Mouse (Mus musculus) intestine, postnatal 0 days (tissue): ENCODE results near the gene Esrrg. TPM values are rescaled to one million over a fixed set of nuclear protein-coding genes. Genes with fewer than 3 reads are reported as not detected.

ENCODE experiments used
- ATAC-seq: fragments of 200-750 bp; cut with Nextera tagmentation; 2 replicates; pipeline ENCODE4 v1.8.0; 2017; ENCODE audit warnings: mild to moderate bottlenecking, moderate TSS enrichment, moderate library complexity
- H3K27ac ChIP-seq: fragments of 300-500 bp; sonication (generic); 2 replicates; pipeline ENCODE4 v1.5.1; 2014; ENCODE audit warnings: mild to moderate bottlenecking, low read depth, low read length, moderate library complexity
- H3K27me3 ChIP-seq: fragments of 300-500 bp; sonication (generic); replicated peaks from 2 replicates; pipeline ENCODE4 v1.6.1; 2014; ENCODE audit warnings: low read length, mixed read lengths; ENCODE audit not compliant: control insufficient read depth, insufficient read depth
- H3K36me3 ChIP-seq: fragments of 300-500 bp; sonication (generic); 2 replicates; pipeline ENCODE4 v1.6.1; 2014; ENCODE audit warnings: mild to moderate bottlenecking, moderate library complexity; ENCODE audit not compliant: control insufficient read depth, insufficient read depth
- H3K4me1 ChIP-seq: fragments of 300-500 bp; sonication (generic); replicated peaks from 2 replicates; pipeline ENCODE4 v1.6.1; 2014; ENCODE audit warnings: antibody characterized with exemption, low read length, mixed read lengths; ENCODE audit not compliant: control insufficient read depth, insufficient read depth
- H3K4me2 ChIP-seq: fragments of 300-500 bp; sonication (generic); replicated peaks from 2 replicates; pipeline ENCODE4 v1.6.1; 2014; ENCODE audit warnings: low read depth, mild to moderate bottlenecking, moderate library complexity
- H3K4me3 ChIP-seq: fragments of 300-500 bp; sonication (generic); 2 replicates; pipeline ENCODE4 v1.5.1; 2014; ENCODE audit warnings: low read depth, low read length
- H3K9ac ChIP-seq: fragments of 300-500 bp; sonication (generic); 2 replicates; pipeline ENCODE4 v1.6.1; 2014; ENCODE audit warnings: mild to moderate bottlenecking, low read depth, low read length
- H3K9me3 ChIP-seq: fragments of 300-500 bp; sonication (generic); 2 replicates; pipeline ENCODE4 v1.6.1; 2016; ENCODE audit warnings: mixed run types; ENCODE audit not compliant: control insufficient read depth
- CTCF ChIP-seq: sonication (generic); IDR thresholded peaks from 2 replicates; pipeline ENCODE4 v1.5.1; 2016; ENCODE audit warnings: low read depth, mild to moderate bottlenecking, control low read depth, antibody characterized with exemption, moderate library complexity
- WGBS: fragments of 180-500 bp; shearing (Covaris S2); extraction: QIAGEN DNeasy Blood & Tissue Kit; methylation state at CpG from one replicate; pipeline ENCODE4 v1.1.7; 2014; 5-methylcytosine and 5-hydroxymethylcytosine counted together
- polyA plus RNA-seq: library from polyadenylated mRNA; unstranded; fragments of >200 nt; fragmentation: Nextera tagmentation; extraction: Ambion mirVana; gene quantifications from 2 replicates; pipeline ENCODE4 v1.2.1, GENCODE M21; 2015

Gene Esrrg
- polyA plus RNA-seq, 1 experiment from 2014 or later = 1.2 TPM

DNA sequence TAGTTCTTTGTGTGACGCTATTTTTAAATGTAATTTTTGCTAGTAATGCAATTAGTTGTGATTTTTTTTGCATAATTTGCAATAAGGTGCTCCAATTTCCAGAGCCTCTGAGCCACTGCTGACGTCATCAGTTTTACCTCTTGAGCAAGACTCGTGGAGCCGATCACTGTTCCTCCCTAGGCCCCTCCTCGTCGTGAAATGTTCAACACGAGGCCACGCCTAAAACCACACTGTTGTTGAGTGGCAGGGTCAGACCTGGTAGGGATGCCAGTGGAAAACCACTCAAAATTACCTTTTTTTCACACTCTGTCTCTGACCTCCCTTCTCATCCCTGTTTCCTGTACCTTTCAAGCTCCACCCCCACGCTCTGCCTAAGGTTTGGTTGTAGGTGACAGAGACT, 282.7 kb downstream of the Esrrg start:
- no peak for ATAC-seq
- Histone ChIP-seq H3K4me1 (peaks cover 7% of the 10 kb centered on the region; the same call in 1 of the 2 replicates), H3K4me3 (no peak overlapping the region), H3K36me3 (no peaks in the 10 kb centered on the region), H3K27ac (no peak overlapping the region), H3K27me3 (no peaks in the 10 kb centered on the region), H3K9ac (no peak overlapping the region), H3K9me3 (no peaks in the 10 kb centered on the region), H3K4me2 (no peak overlapping the region)
- 53% methylated on average over 9 of the region's 9 CpGs for WGBS
- no peak for TF ChIP-seq CTCF

- H3K27me3 ChIP-seq = no peaks in the 10 kb centered on the region
These were observed 286.9 kb downstream of the Esrrg start for GRCm38 (mm10) chr1:187895459-187895858.

GRCm38 (mm10) chr1:187896291-187896690, 287.7 kb downstream of the Esrrg start:
- Histone ChIP-seq H3K36me3 (no peaks in the 10 kb centered on the region), H3K4me1 (peaks cover 26% of the 10 kb centered on the region), H3K27ac (peak overlapping the region; percentile 46), H3K9me3 (no peaks in the 10 kb centered on the region), H3K9ac (no peak overlapping the region), H3K27me3 (no peaks in the 10 kb centered on the region), H3K4me2 (no peak overlapping the region), H3K4me3 (no peak overlapping the region)
- TF ChIP-seq CTCF = no peak
- 45% methylated on average over 3 of the region's 3 CpGs for WGBS
- ATAC-seq = peak; percentile 15; the same call in 1 of the 2 replicates

More at GRCm38 (mm10) chr1:187895459-187895858, 286.9 kb downstream of the Esrrg start:
- H3K4me2 ChIP-seq = no peak overlapping the region; the same call in 1 of the 2 replicates
- peak; percentile 59 for ATAC-seq
- no peaks in the 10 kb centered on the region for H3K36me3 ChIP-seq
- H3K9ac ChIP-seq = no peak overlapping the region
- H3K4me3 ChIP-seq = no peak overlapping the region
- H3K9me3 ChIP-seq = no peaks in the 10 kb centered on the region
- WGBS = 38% methylated on average over 1 of the region's 1 CpGs
- peak overlapping the region; percentile 46; the same call in 1 of the 2 replicates for H3K27ac ChIP-seq
- TF ChIP-seq CTCF = no peak
- peaks cover 26% of the 10 kb centered on the region for H3K4me1 ChIP-seq

DNA sequence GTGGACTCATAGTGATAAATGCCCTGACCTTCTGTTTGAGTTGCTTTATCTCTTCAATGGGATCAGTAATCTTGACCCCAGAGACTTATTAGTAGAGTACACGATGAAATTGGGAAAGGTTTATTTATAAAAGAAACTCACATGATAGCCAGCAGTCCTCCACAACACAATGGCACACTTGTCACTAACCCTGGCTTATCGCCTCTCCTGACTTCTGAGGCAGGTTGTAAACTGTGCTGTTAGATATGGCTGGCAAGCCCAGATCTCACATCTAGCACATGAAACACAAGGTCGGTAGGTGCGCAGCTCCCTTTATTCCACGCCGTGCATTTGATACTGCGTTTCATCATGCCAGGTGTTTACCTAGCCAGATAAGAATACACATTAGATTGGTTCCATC, 288.3 kb downstream of the Esrrg start:
- Histone ChIP-seq H3K4me2 (no peak overlapping the region), H3K27me3 (no peaks in the 10 kb centered on the region), H3K9me3 (no peaks in the 10 kb centered on the region), H3K36me3 (no peaks in the 10 kb centered on the region), H3K27ac (peak overlapping the region; percentile 46), H3K9ac (no peak overlapping the region), H3K4me3 (no peak overlapping the region), H3K4me1 (peaks cover 26% of the 10 kb centered on the region)
- 32% methylated on average over 7 of the region's 7 CpGs for WGBS
- no peak for TF ChIP-seq CTCF
- ATAC-seq = peak; percentile 84

DNA sequence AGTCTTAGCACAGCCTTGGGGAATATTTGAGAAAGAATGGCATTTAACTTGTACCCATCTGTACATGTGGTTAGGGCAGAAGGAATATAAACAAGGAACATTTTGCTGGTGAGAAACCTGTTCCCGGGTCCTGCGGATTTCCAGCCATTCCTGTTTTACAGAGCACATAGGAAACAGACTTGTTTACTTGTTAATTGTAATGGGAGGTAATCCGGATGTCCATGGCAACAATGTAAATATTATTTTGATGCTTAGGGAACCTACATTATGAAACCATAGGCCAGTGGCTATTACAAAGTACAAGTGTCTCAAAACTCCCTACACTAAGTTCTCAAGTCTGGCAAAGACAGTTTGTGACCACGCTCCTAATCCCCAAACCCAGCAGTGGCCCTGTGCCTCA, 290.9 kb downstream of the Esrrg start:
- Histone ChIP-seq H3K36me3 (no peaks in the 10 kb centered on the region), H3K27me3 (no peaks in the 10 kb centered on the region), H3K4me3 (no peak overlapping the region), H3K9ac (no peak overlapping the region), H3K27ac (no peak overlapping the region), H3K4me2 (no peak overlapping the region), H3K9me3 (no peaks in the 10 kb centered on the region), H3K4me1 (peaks cover 26% of the 10 kb centered on the region)
- WGBS = 55% methylated on average over 4 of the region's 4 CpGs
- no peak for TF ChIP-seq CTCF
- no peak for ATAC-seq

DNA sequence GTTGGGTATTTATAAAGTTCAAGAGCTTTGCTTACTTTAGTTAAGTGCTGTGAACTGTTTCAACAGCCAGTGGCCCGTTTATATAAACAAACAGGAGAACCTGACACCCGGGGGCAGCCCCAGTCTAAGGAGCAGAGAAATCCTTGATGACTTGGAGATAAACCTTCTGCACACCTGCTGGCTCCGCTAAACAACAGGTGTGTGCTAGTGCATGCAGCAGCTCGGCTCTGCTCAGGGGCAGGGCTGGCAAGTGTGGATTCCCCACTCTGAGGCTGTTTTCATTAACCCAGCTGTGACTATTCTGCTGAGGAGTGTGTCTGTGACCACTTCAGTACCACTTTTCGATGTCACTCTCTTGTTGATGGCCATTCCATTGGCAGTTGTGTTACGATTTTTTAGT, 292.2 kb downstream of the Esrrg start:
- ATAC-seq = peak; percentile 56; the same call in 1 of the 2 replicates

DNA sequence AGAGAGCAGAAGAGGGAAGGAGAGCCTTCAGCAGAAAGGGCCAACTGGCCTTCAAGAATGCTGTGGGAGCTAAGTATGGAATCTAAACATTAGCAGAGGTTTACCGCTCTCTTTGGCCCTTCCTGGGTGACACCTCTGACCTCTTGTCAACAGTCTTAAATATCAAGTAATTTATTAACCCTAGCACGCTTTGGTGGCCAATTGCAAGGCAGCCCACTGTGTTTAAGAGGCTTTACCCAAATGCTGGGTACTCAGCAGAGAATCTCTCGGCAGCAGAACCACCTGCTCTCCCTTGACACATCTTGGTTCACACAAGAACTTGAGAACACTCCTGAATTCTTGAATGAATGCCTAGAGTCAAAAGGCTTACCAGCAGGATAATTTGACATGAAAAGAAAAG, 293.6 kb downstream of the Esrrg start:
- Histone ChIP-seq H3K27ac (no peak overlapping the region), H3K4me3 (no peak overlapping the region), H3K9ac (no peak overlapping the region), H3K4me1 (peaks cover 15% of the 10 kb centered on the region), H3K4me2 (no peak overlapping the region), H3K9me3 (no peaks in the 10 kb centered on the region), H3K36me3 (no peaks in the 10 kb centered on the region), H3K27me3 (no peaks in the 10 kb centered on the region)
- 12% methylated on average over 3 of the region's 3 CpGs for WGBS
- TF ChIP-seq CTCF = no peak
- no peak for ATAC-seq

More for the DNA sequence above, 292.2 kb downstream of the Esrrg start:
- Histone ChIP-seq H3K27ac (no peak overlapping the region), H3K36me3 (no peaks in the 10 kb centered on the region), H3K4me1 (peaks cover 21% of the 10 kb centered on the region), H3K9me3 (no peaks in the 10 kb centered on the region), H3K9ac (no peak overlapping the region), H3K27me3 (no peaks in the 10 kb centered on the region), H3K4me2 (no peak overlapping the region), H3K4me3 (no peak overlapping the region)
- 26% methylated on average over 6 of the region's 6 CpGs for WGBS
- TF ChIP-seq CTCF = no peak
